Mouse (Mus musculus): ENCODE measurements at regions not wholly inside any gene's neighbourhood (a gene's known extent, or its start where the extent isn't known, plus 50 kb on each side); places are given as distances from the start of the nearest gene placed in this dataset.

GRCm38 (mm10) chr5:29870537-29870936 lies 134.8 kb upstream of the Gm5129 start:
- 81% methylated on average over 3 of the region's 3 CpGs for WGBS

DNA sequence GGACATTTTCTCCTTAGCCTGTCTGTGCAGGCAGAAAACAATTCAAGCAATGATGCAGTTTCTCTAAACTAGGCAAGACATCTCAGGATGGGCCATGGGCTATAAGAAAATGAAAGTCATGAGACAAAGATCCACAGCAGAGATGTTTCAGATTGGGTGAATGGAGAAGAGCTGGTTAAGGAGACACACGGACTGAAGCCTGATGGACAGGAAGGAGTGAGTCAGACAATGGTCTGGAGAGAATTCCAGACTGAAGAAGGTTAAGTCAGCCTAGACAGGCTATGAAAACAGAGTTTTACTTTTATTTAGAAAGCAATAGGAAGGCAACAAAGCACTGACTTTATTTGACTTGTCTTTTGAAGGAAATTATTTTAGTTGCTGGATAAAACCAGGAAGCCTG lies 137.5 kb upstream of the Il6 start:
- Histone ChIP-seq H3K36me3 (no peaks in the 10 kb centered on the region), H3K27me3 (no peaks in the 10 kb centered on the region), H3K9ac (no peak overlapping the region), H3K4me1 (replicated peaks) (no peaks in the 10 kb centered on the region), H3K4me3 (no peak overlapping the region), H3K4me2 (no peak overlapping the region), H3K9me3 (no peaks in the 10 kb centered on the region), H3K27ac (replicated peaks) (no peak overlapping the region)
- 55% methylated on average over 1 of the region's 1 CpGs for WGBS
- no peak for ATAC-seq (ENCODE audit: low FRiP score, low read depth)

More at GRCm38 (mm10) chr5:29870537-29870936, 134.8 kb upstream of the Gm5129 start:
- H3K9me3 ChIP-seq, result no peaks in the 10 kb centered on the region
- no peak overlapping the region for H3K27ac ChIP-seq (replicated peaks)
- no peak overlapping the region for H3K4me2 ChIP-seq
- H3K9ac ChIP-seq, result no peak overlapping the region
- no peaks in the 10 kb centered on the region for H3K4me1 ChIP-seq (replicated peaks)
- no peaks in the 10 kb centered on the region for H3K27me3 ChIP-seq
- no peak for ATAC-seq (ENCODE audit: low FRiP score, low read depth)
- H3K4me3 ChIP-seq, result no peak overlapping the region
- no peaks in the 10 kb centered on the region for H3K36me3 ChIP-seq

- Histone ChIP-seq H3K27me3 (no peaks in the 10 kb centered on the region), H3K27ac (replicated peaks) (no peak overlapping the region), H3K36me3 (no peaks in the 10 kb centered on the region), H3K4me3 (no peak overlapping the region), H3K9me3 (no peaks in the 10 kb centered on the region), H3K4me1 (replicated peaks) (no peaks in the 10 kb centered on the region), H3K9ac (no peak overlapping the region), H3K4me2 (no peak overlapping the region)
- ATAC-seq (ENCODE audit: low FRiP score, low read depth), result no peak
- WGBS, result 78% methylated on average over 4 of the region's 4 CpGs
These were observed 125.6 kb upstream of the Il6 start for GRCm38 (mm10) chr5:29887267-29887841.

DNA sequence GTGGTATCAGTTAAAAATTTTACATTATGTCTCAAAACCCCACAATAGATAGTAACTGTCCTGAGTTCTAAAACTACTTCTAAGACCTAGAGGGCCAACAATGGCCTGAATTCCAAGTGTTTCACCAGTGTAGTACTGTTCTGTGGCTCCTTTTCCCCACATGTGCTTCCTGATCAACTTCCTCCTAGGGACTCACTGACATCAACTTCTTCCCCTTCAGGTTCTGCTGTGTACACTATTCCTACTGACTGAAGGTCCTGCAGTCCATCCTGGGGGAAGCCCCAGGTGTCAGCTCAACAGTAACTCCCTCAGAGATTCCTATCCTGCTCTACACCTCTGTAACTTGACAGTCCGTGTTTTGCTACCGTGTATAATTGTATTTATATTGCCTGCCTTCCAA lies 120.6 kb upstream of the Il6 start:
- Histone ChIP-seq H3K9me3 (no peaks in the 10 kb centered on the region), H3K4me2 (no peak overlapping the region), H3K4me3 (no peak overlapping the region), H3K9ac (no peak overlapping the region), H3K36me3 (no peaks in the 10 kb centered on the region), H3K4me1 (replicated peaks) (0 out of 2 replicates have a peak, but pooled peaks cover 7% of the 10 kb centered on the region), H3K27ac (replicated peaks) (no peak overlapping the region), H3K27me3 (no peaks in the 10 kb centered on the region)
- no peak for ATAC-seq (ENCODE audit: low FRiP score, low read depth)
- 81% methylated on average over 2 of the region's 2 CpGs for WGBS

- Histone ChIP-seq H3K9me3 (no peaks in the 10 kb centered on the region), H3K4me1 (replicated peaks) (0 out of 2 replicates have a peak, but pooled peaks cover 7% of the 10 kb centered on the region), H3K4me3 (no peak overlapping the region), H3K27ac (replicated peaks) (no peak overlapping the region), H3K36me3 (no peaks in the 10 kb centered on the region), H3K27me3 (no peaks in the 10 kb centered on the region), H3K4me2 (no peak overlapping the region), H3K9ac (no peak overlapping the region)
- 86% methylated on average over 2 of the region's 2 CpGs for WGBS
- no peak for ATAC-seq (ENCODE audit: low FRiP score, low read depth)
These were observed 120.1 kb upstream of the Il6 start for GRCm38 (mm10) chr5:29892861-29893260.

DNA sequence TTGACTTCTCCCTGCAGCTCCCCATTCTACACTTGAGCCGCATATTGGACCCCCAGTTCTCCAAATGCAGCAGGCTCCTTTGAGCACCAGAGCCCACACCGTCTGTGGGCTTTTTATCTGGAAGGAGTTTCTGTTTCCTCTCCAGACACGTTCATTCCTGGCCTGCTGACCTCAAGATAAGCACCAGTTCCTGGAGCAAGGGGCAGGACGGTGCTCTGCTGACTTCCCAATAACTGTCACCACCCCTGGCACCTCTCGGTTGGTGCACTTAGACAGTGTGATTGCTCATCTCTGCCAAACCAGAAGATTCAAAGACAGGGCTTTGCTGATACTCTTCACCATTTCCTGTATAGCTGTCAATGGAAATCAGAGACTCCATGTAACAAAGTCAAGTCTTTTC lies 119.1 kb upstream of the Il6 start:
- Histone ChIP-seq H3K36me3 (no peaks in the 10 kb centered on the region), H3K4me3 (no peak overlapping the region), H3K4me2 (no peak overlapping the region), H3K27me3 (no peaks in the 10 kb centered on the region), H3K4me1 (replicated peaks) (0 out of 2 replicates have a peak, but pooled peaks cover 7% of the 10 kb centered on the region), H3K9ac (no peak overlapping the region), H3K9me3 (no peaks in the 10 kb centered on the region), H3K27ac (replicated peaks) (no peak overlapping the region)
- WGBS, result 80% methylated on average over 5 of the region's 5 CpGs
- ATAC-seq (ENCODE audit: low FRiP score, low read depth), result no peak

- H3K4me1 ChIP-seq (replicated peaks), result 0 out of 2 replicates have a peak, but pooled peaks cover 7% of the 10 kb centered on the region
- H3K9ac ChIP-seq, result no peak overlapping the region
- ATAC-seq (ENCODE audit: low FRiP score, low read depth), result no peak
- H3K27me3 ChIP-seq, result no peaks in the 10 kb centered on the region
- H3K27ac ChIP-seq (replicated peaks), result no peak overlapping the region
- H3K4me2 ChIP-seq, result peak overlapping the region; percentile 30
- no peaks in the 10 kb centered on the region for H3K9me3 ChIP-seq
- H3K4me3 ChIP-seq, result no peak overlapping the region
- 23% methylated on average over 9 of the region's 9 CpGs for WGBS
- H3K36me3 ChIP-seq, result no peaks in the 10 kb centered on the region
These were observed 118.0 kb upstream of the Il6 start for GRCm38 (mm10) chr5:29894606-29895595.

DNA sequence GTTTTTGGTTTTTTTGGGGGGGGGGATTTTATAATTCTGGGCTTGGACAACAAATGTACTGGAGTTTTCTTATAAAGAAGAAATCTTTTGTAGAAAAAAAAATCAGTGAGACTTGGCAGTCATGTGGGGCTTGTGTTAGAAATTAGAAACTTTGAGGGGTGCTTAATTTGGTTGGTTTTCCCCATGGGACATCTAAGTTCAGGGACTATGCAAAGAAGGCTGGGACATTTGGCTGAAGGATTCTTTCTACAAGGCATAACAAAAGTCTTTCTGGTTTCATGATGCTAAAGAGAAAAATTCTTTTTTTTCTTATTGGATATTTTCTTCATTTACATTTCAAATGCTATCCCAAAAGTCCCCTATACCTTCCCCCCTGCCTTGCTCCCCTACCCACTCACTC lies 115.3 kb upstream of the Il6 start:
- no peak for ATAC-seq (ENCODE audit: low FRiP score, low read depth)
- H3K36me3 ChIP-seq, result no peaks in the 10 kb centered on the region
- H3K9me3 ChIP-seq, result no peaks in the 10 kb centered on the region
- no peaks in the 10 kb centered on the region for H3K27me3 ChIP-seq
- 0 out of 2 replicates have a peak, but pooled peaks cover 7% of the 10 kb centered on the region for H3K4me1 ChIP-seq (replicated peaks)
- H3K27ac ChIP-seq (replicated peaks), result no peak overlapping the region
- H3K4me2 ChIP-seq, result no peak overlapping the region
- no peak overlapping the region for H3K9ac ChIP-seq
- no peak overlapping the region for H3K4me3 ChIP-seq

GRCm38 (mm10) chr5:29901716-29902115 lies 111.2 kb upstream of the Il6 start:
- Histone ChIP-seq H3K36me3 (no peaks in the 10 kb centered on the region), H3K27me3 (no peaks in the 10 kb centered on the region), H3K4me1 (replicated peaks) (no peaks in the 10 kb centered on the region), H3K9ac (no peak overlapping the region), H3K27ac (replicated peaks) (no peak overlapping the region), H3K4me2 (no peak overlapping the region), H3K4me3 (no peak overlapping the region), H3K9me3 (no peaks in the 10 kb centered on the region)
- no peak for ATAC-seq (ENCODE audit: low FRiP score, low read depth)
- WGBS, result 88% methylated on average over 2 of the region's 2 CpGs

DNA sequence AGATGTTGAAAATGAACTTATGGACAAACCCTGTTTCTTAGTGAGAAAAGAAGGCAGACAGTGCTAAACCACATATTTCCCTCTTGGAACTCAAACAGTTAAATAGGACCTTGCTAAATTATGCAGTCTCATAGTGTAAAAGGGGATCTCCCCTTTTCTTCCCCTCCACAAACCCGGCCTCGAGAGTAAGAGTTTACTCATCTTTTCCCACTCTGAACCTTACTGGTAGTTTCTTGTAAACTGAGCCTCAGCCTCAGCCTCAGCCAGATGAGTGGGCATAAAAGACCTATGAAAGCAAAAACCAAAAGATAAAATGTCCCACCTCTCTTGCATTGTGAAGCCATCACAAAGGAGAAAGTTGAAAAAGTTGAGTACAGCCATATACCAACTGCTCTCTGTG lies 92.6 kb upstream of the Il6 start:
- 83% methylated on average over 2 of the region's 2 CpGs for WGBS
- Histone ChIP-seq H3K4me2 (no peak overlapping the region), H3K27me3 (no peaks in the 10 kb centered on the region), H3K27ac (replicated peaks) (no peak overlapping the region), H3K4me3 (no peak overlapping the region), H3K4me1 (replicated peaks) (no peaks in the 10 kb centered on the region), H3K9ac (no peak overlapping the region), H3K36me3 (no peaks in the 10 kb centered on the region), H3K9me3 (no peaks in the 10 kb centered on the region)
- ATAC-seq (ENCODE audit: low FRiP score, low read depth), result no peak

DNA sequence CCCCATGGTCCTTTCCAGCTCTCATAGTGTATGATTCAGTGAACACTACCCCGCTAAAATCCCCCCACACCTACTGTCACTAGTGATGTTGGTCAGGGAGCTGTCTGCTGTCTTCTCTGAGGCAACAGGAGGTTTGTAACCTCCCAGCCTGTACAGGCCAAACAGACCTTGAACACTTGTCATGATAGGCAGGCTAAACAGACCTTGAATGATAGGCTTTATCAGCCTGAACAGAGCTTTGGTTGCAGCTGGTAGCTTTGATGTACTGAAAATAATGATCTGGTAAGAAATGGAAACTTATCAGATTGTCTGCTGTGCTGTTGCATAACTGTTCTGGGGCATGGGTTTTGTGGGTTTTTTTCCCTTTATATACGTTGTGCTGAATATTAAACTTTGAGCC lies 87.4 kb upstream of the Il6 start:
- 77% methylated on average over 2 of the region's 2 CpGs for WGBS
- Histone ChIP-seq H3K4me3 (no peak overlapping the region), H3K4me1 (replicated peaks) (no peaks in the 10 kb centered on the region), H3K36me3 (no peaks in the 10 kb centered on the region), H3K4me2 (no peak overlapping the region), H3K27ac (replicated peaks) (no peak overlapping the region), H3K27me3 (no peaks in the 10 kb centered on the region), H3K9me3 (no peaks in the 10 kb centered on the region), H3K9ac (no peak overlapping the region)
- ATAC-seq (ENCODE audit: low FRiP score, low read depth), result no peak

DNA sequence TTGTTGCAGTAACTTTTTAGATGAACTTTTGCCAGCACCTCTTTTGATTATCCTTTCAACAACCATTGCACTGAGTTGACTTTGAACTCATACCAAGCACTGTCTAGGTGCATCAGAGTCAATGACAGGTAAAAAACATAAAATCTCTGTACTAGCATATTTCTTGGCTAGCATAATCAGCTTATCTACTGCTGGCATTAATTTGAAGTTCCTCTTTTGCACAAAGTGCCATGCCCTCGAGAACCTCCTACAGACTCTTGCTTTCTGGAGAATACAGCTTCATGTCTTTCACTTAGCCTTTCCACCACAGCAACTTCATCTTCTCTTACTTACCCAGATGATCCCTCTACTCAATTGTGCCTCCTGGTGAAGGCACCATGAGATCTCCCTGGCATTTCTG lies 85.3 kb upstream of the Il6 start:
- H3K9ac ChIP-seq, result no peak overlapping the region
- no peak overlapping the region for H3K4me2 ChIP-seq
- H3K4me3 ChIP-seq, result no peak overlapping the region
- no peaks in the 10 kb centered on the region for H3K4me1 ChIP-seq (replicated peaks)
- no peaks in the 10 kb centered on the region for H3K9me3 ChIP-seq
- 79% methylated on average over 1 of the region's 1 CpGs for whole genome bisulfite sequencing
- H3K36me3 ChIP-seq, result no peaks in the 10 kb centered on the region
- no peak overlapping the region for H3K27ac ChIP-seq (replicated peaks)
- ATAC-seq (ENCODE audit: low FRiP score, low read depth), result no peak
- no peaks in the 10 kb centered on the region for H3K27me3 ChIP-seq
